Mouse (Mus musculus): Measurements from ENCODE around the gene Hells. TPM values are rescaled to one million over a fixed set of nuclear protein-coding genes. Genes with fewer than 3 reads are reported as not detected.

The Hells gene
- 1 to 10 TPM; 4.5 to 4.7 TPM for total RNA-seq (2023)

DNA sequence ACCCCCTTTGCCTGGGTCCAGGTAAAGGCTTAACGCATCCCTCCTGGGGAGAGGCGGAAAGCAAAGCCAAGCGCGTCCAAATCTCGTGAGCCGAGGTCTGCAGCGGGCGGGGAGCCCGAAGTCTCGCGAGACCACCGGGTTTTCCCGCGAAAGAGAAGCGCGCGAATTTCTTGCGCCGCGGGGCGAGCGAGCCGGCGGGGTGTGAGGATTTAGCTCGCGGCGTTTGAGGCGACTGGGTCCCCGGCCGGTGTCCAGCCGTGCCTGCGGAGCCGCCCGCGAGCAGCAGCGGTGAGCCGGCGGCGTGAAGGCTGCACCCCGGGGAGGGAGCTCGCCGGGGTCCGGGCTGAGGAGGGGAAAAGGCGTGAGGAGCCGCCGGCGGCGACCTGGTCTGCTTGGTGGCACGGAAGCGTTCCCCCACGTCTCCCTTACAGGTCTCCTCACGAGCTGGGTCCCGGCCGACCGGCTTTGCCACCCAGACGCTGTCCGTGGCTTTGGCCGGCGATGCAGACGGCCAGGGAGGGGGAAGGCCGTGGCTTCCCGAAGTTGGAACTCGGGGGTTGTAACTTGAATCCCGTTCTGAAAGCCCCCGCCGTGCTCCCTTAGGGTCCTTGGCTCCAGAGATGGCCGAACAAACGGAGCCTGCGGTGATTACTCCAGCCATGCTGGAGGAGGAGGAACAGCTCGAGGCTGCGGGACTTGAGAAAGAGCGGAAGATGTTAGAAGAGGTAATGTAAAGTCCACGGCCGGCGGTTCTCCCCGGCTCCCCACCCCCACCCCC is at the start of gene Hells:
Gene Hells (plus strand): TSS at position 128 of the 778 bp plus-strand sequence.

DNA sequence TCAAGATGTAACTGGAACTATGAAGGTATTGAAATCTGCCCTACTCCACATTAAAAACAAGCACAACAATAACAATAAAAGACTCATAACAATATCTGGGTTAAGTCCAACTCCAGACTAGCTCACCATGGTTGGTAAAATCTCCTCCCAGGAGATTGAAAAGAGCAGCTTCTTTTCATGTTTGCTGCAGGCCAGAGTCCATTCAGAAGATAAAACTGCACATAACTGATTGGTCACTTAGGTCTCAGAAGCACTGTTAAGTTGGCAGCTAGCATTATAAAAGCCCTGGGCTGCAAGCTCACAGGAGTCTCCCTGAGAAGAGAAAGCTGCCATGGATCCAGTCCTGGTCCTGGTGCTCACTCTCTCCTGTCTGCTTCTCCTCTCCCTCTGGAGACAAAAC is 76.0 kb downstream of the Hells start, which contains the start of gene Cyp2c55:
Gene Cyp2c55 (plus strand): TSS at position 305 of the 400 bp plus-strand sequence.

Other genes with a start within 250 kb of the Hells start
- 1 to 10 TPM; 9.0 to 10.0 TPM for gene Noc3l, start 111.7 kb upstream of the Hells start, total RNA-seq (2023)
- gene Tbc1d12, start 94.3 kb upstream of the Hells start, total RNA-seq (2023): 1 to 10 TPM; 4.0 to 4.6 TPM
- not detected for gene Cyp2c55, start 76.1 kb downstream of the Hells start, total RNA-seq (2023)
- gene Cyp2c65, start 130.1 kb downstream of the Hells start, total RNA-seq (2023): not detected
- not detected for gene Cyp2c66, start 183.0 kb downstream of the Hells start, total RNA-seq (2023)

Measured in monocyte, adult 59 days (primary cell).